Mouse (Mus musculus): ENCODE results near the gene Emp1.

DNA sequence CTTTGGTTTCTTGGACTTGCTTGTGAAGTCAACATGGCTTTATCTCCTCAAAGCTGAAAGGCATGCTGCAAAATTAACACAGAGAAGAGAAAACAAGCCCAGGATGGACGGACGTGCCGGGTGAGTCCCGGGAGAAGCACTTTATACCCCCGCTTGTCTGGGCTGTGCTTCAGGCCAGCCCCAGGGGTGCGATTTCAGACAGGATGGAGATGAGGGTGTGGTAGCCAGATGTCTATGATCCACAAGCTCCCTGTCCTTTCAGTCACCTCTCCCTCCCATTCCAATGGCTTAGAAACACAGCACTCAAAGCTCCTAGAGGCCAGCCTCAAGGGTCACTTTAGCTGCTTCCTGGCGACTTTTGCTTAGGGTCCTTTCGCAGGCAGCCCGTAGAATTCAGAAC lies 48.4 kb upstream of the Emp1 start:
- TF ChIP-seq FOSL1 (IDR thresholded peaks at IDR 0.05; ENCODE audit: insufficient read depth, low read length, poor library complexity, severe bottlenecking) (no peak), CEBPB (IDR thresholded peaks at IDR 0.05; ENCODE audit: low read depth) (no peak)

All from C2C12 (cell line).